Mouse (Mus musculus) erythroblast, adult 5-6 weeks (primary cell): ENCODE data around the gene Parm1. TPM values are rescaled to one million over a fixed set of nuclear protein-coding genes. Genes with fewer than 3 reads are reported as not detected.

Experiments used
- ATAC-seq: replicated peaks from 2 replicates; pipeline ENCODE4 v1.8.0; 2016; ENCODE audit warnings: moderate number of reproducible peaks, mild to moderate bottlenecking, moderate TSS enrichment, inconsistent platforms; ENCODE audit not compliant: poor library complexity, low FRiP score, severe bottlenecking
- total RNA-seq, 2 experiments: library from RNA; stranded (forward) in 1 of 2; stranded (reverse) in 1 of 2; fragments of 150-400 nt in 1 of 2; fragments of 200-764, 138-1000 nt in 1 of 2; gene quantifications; 2 replicates each; pipeline versions ENCODE4 v1.2.3 to v1.2.4; 2015 to 2017; ENCODE audit warnings: low replicate concordance in 2 of 2

Parm1 gene
- total RNA-seq, 2 experiments from 2014 or later: not detected

GRCm38 (mm10) chr5:91566591-91566990, 49.2 kb downstream of the Parm1 start:
- no peak for ATAC-seq

GRCm38 (mm10) chr5:91574211-91574610, 56.8 kb downstream of the Parm1 start:
- ATAC-seq: no peak

GRCm38 (mm10) chr5:91578924-91579323, 61.5 kb downstream of the Parm1 start:
- ATAC-seq: no peak

GRCm38 (mm10) chr5:91581799-91582198, 64.4 kb downstream of the Parm1 start:
- no peak for ATAC-seq

GRCm38 (mm10) chr5:91586206-91586605, 68.8 kb downstream of the Parm1 start:
- ATAC-seq: no peak

GRCm38 (mm10) chr5:91594083-91594482, 76.7 kb downstream of the Parm1 start:
- ATAC-seq: no peak

GRCm38 (mm10) chr5:91597216-91597615, 79.8 kb downstream of the Parm1 start:
- no peak for ATAC-seq

GRCm38 (mm10) chr5:91599801-91600200, 82.4 kb downstream of the Parm1 start:
- no peak for ATAC-seq

GRCm38 (mm10) chr5:91603347-91603746, 85.9 kb downstream of the Parm1 start:
- no peak for ATAC-seq

- ATAC-seq: no peak
These were observed 86.5 kb downstream of the Parm1 start for GRCm38 (mm10) chr5:91603787-91604439.

- no peak for ATAC-seq
These were observed 89.8 kb downstream of the Parm1 start for GRCm38 (mm10) chr5:91607234-91607633.

- no peak for ATAC-seq
These were observed 90.4 kb downstream of the Parm1 start for GRCm38 (mm10) chr5:91607841-91608240.

GRCm38 (mm10) chr5:91609041-91609440, 91.6 kb downstream of the Parm1 start:
- no peak for ATAC-seq

- no peak for ATAC-seq
These were observed 92.3 kb downstream of the Parm1 start for GRCm38 (mm10) chr5:91609511-91610300.

- no peak for ATAC-seq
These were observed 93.1 kb downstream of the Parm1 start for GRCm38 (mm10) chr5:91610499-91610898.

- no peak for ATAC-seq
These were observed 94.2 kb downstream of the Parm1 start for GRCm38 (mm10) chr5:91611589-91611988.

GRCm38 (mm10) chr5:91617331-91618233, 100.2 kb downstream of the Parm1 start:
- no peak for ATAC-seq

GRCm38 (mm10) chr5:91618661-91619173, 101.3 kb downstream of the Parm1 start:
- ATAC-seq: no peak

- ATAC-seq: no peak
These were observed 103.8 kb downstream of the Parm1 start for GRCm38 (mm10) chr5:91621197-91621596.

- no peak for ATAC-seq
These were observed 109.4 kb downstream of the Parm1 start for GRCm38 (mm10) chr5:91626823-91627222.
